Mouse (Mus musculus): ENCODE measurements around the gene Prickle2. TPM values are rescaled to one million over a fixed set of nuclear protein-coding genes. Genes with fewer than 3 reads are reported as not detected.

The Prickle2 gene
- polyA plus RNA-seq, 1 experiment from 2014 or later, result 0.35 TPM

DNA sequence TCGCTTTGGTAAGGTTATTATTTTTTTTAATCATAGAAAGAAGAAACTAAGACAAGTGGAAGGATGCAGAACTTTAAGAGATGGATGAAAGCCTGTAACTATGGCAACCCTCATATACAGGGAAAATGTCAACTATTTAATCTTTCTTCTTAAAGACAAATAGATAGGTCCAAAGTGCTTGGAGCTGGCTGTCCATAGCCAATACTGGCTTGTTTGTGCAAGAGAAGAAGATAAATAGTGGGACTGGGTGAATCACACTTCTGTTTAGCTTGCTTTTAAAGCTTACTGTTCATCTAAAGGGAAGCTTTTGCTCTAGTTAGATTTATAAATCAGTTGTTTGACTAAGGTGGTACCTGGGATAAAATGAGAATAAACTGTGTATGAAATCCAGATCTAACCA is 310.8 kb downstream of the Prickle2 start:
- Histone ChIP-seq H3K27ac (ENCODE audit: low read length) (no peak overlapping the region), H3K27me3 (ENCODE audit: control insufficient read depth, insufficient read depth, low read depth, low read length) (no peaks in the 10 kb centered on the region), H3K4me3 (ENCODE audit: low read depth, low read length) (no peak overlapping the region), H3K4me1 (ENCODE audit: control insufficient read depth, low read depth, low read length) (no peaks in the 10 kb centered on the region; the same call in 1 of the 2 replicates), H3K36me3 (ENCODE audit: control insufficient read depth, insufficient read depth) (no peaks in the 10 kb centered on the region), H3K9ac (ENCODE audit: low read depth, low read length) (no peak overlapping the region), H3K9me3 (replicated peaks; ENCODE audit: control insufficient read depth, low read length) (no peaks in the 10 kb centered on the region), H3K4me2 (ENCODE audit: low read depth, low read length) (no peak overlapping the region)
- peak; percentile 50; the same call in 1 of the 2 replicates for ATAC-seq (ENCODE audit: low read depth)
- 40% methylated on average over 1 of the region's 1 CpGs for WGBS (ENCODE audit: insufficient replicate concordance)

- H3K4me2 ChIP-seq (ENCODE audit: low read depth, low read length), result no peak overlapping the region
- 42% methylated on average over 5 of the region's 5 CpGs for WGBS (ENCODE audit: insufficient replicate concordance)
- H3K9ac ChIP-seq (ENCODE audit: low read depth, low read length), result no peak overlapping the region
- H3K27ac ChIP-seq (ENCODE audit: low read length), result no peak overlapping the region
- H3K4me3 ChIP-seq (ENCODE audit: low read depth, low read length), result no peak overlapping the region
- no peak for ATAC-seq (ENCODE audit: low read depth)
- no peaks in the 10 kb centered on the region; the same call in 1 of the 2 replicates for H3K4me1 ChIP-seq (ENCODE audit: control insufficient read depth, low read depth, low read length)
- H3K36me3 ChIP-seq (ENCODE audit: control insufficient read depth, insufficient read depth), result no peaks in the 10 kb centered on the region
- H3K9me3 ChIP-seq (replicated peaks; ENCODE audit: control insufficient read depth, low read length), result no peaks in the 10 kb centered on the region
- H3K27me3 ChIP-seq (ENCODE audit: control insufficient read depth, insufficient read depth, low read depth, low read length), result no peaks in the 10 kb centered on the region
Measured at GRCm38 (mm10) chr6:92394628-92395027, 311.3 kb downstream of the Prickle2 start.

DNA sequence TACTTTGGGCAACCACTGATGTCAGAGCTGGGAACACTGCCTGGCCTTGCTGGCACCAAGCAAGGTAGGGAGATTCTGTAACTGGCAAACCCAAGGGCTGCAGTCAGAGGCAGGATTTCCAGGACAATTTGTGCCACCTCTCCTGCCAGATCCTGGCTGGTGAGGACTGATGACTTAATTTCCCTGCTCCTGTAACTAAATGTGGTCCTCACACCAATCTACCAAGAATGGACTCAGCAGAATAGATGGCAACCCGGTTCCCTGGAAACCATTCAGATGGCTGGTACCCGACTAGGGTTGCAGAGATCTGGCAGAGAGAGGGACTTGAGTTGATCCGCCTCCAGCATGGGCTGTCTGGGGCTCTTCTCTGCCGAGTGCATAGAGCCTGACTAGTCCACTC is 315.6 kb downstream of the Prickle2 start:
- no peak for ATAC-seq (ENCODE audit: low read depth)

GRCm38 (mm10) chr6:92388681-92389080 is 317.3 kb downstream of the Prickle2 start:
- Histone ChIP-seq H3K27ac (ENCODE audit: low read length) (no peak overlapping the region), H3K4me3 (ENCODE audit: low read depth, low read length) (no peak overlapping the region), H3K36me3 (ENCODE audit: control insufficient read depth, insufficient read depth) (no peaks in the 10 kb centered on the region), H3K9me3 (replicated peaks; ENCODE audit: control insufficient read depth, low read length) (no peaks in the 10 kb centered on the region), H3K4me1 (ENCODE audit: control insufficient read depth, low read depth, low read length) (no peaks in the 10 kb centered on the region), H3K4me2 (ENCODE audit: low read depth, low read length) (no peak overlapping the region), H3K27me3 (ENCODE audit: control insufficient read depth, insufficient read depth, low read depth, low read length) (no peaks in the 10 kb centered on the region), H3K9ac (ENCODE audit: low read depth, low read length) (no peak overlapping the region)
- no peak for ATAC-seq (ENCODE audit: low read depth)
- 53% methylated on average over 5 of the region's 5 CpGs for whole genome bisulfite sequencing (ENCODE audit: insufficient replicate concordance)

More for the DNA sequence above, 315.6 kb downstream of the Prickle2 start:
- Histone ChIP-seq H3K9ac (ENCODE audit: low read depth, low read length) (no peak overlapping the region), H3K4me1 (ENCODE audit: control insufficient read depth, low read depth, low read length) (no peaks in the 10 kb centered on the region), H3K36me3 (ENCODE audit: control insufficient read depth, insufficient read depth) (no peaks in the 10 kb centered on the region), H3K9me3 (replicated peaks; ENCODE audit: control insufficient read depth, low read length) (no peaks in the 10 kb centered on the region), H3K27me3 (ENCODE audit: control insufficient read depth, insufficient read depth, low read depth, low read length) (no peaks in the 10 kb centered on the region), H3K4me2 (ENCODE audit: low read depth, low read length) (no peak overlapping the region), H3K27ac (ENCODE audit: low read length) (no peak overlapping the region), H3K4me3 (ENCODE audit: low read depth, low read length) (no peak overlapping the region)
- WGBS (ENCODE audit: insufficient replicate concordance), result 61% methylated on average over 4 of the region's 4 CpGs

GRCm38 (mm10) chr6:92383196-92383782 is 322.7 kb downstream of the Prickle2 start:
- no peak overlapping the region for H3K4me2 ChIP-seq (ENCODE audit: low read depth, low read length)
- no peak for ATAC-seq (ENCODE audit: low read depth)
- H3K9me3 ChIP-seq (replicated peaks; ENCODE audit: control insufficient read depth, low read length), result no peaks in the 10 kb centered on the region
- WGBS (ENCODE audit: insufficient replicate concordance), result 68% methylated on average over 14 of the region's 14 CpGs
- H3K4me3 ChIP-seq (ENCODE audit: low read depth, low read length), result no peak overlapping the region
- no peaks in the 10 kb centered on the region for H3K4me1 ChIP-seq (ENCODE audit: control insufficient read depth, low read depth, low read length)
- H3K27me3 ChIP-seq (ENCODE audit: control insufficient read depth, insufficient read depth, low read depth, low read length), result no peaks in the 10 kb centered on the region
- no peaks in the 10 kb centered on the region for H3K36me3 ChIP-seq (ENCODE audit: control insufficient read depth, insufficient read depth)
- no peak overlapping the region for H3K9ac ChIP-seq (ENCODE audit: low read depth, low read length)
- H3K27ac ChIP-seq (ENCODE audit: low read length), result no peak overlapping the region

GRCm38 (mm10) chr6:92381085-92381484 is 324.9 kb downstream of the Prickle2 start:
- WGBS (ENCODE audit: insufficient replicate concordance), result 70% methylated on average over 10 of the region's 10 CpGs
- Histone ChIP-seq H3K4me1 (ENCODE audit: control insufficient read depth, low read depth, low read length) (no peaks in the 10 kb centered on the region), H3K27ac (ENCODE audit: low read length) (no peak overlapping the region)

DNA sequence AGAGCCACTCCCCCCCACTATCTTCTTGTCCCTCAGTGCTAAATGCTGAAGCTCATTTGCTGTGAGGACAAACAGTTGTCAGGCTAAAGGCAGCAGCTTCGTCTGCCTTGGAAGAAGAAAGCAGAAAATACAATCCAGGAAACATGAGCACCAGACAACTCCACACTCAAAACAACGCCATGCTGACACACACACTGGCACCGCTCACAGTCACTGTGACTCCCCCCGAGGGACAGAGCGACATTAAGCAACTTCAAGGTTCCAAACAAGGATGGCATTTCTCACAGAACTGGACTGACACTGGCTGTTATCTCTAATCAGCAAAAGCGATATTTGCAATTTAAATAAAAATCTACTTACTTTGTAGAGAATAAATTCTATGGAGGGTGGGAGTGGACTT is 331.1 kb downstream of the Prickle2 start:
- H3K4me2 ChIP-seq (ENCODE audit: low read depth, low read length), result no peak overlapping the region
- no peak overlapping the region for H3K27ac ChIP-seq (ENCODE audit: low read length)
- ATAC-seq (ENCODE audit: low read depth), result no peak
- no peak overlapping the region for H3K9ac ChIP-seq (ENCODE audit: low read depth, low read length)
- no peaks in the 10 kb centered on the region for H3K36me3 ChIP-seq (ENCODE audit: control insufficient read depth, insufficient read depth)
- H3K4me3 ChIP-seq (ENCODE audit: low read depth, low read length), result no peak overlapping the region
- no peaks in the 10 kb centered on the region for H3K27me3 ChIP-seq (ENCODE audit: control insufficient read depth, insufficient read depth, low read depth, low read length)
- no peaks in the 10 kb centered on the region for H3K9me3 ChIP-seq (replicated peaks; ENCODE audit: control insufficient read depth, low read length)
- WGBS (ENCODE audit: insufficient replicate concordance), result 64% methylated on average over 6 of the region's 6 CpGs
- no peaks in the 10 kb centered on the region for H3K4me1 ChIP-seq (ENCODE audit: control insufficient read depth, low read depth, low read length)

More at GRCm38 (mm10) chr6:92381085-92381484, 324.9 kb downstream of the Prickle2 start:
- H3K4me3 ChIP-seq (ENCODE audit: low read depth, low read length), result no peak overlapping the region
- no peaks in the 10 kb centered on the region for H3K27me3 ChIP-seq (ENCODE audit: control insufficient read depth, insufficient read depth, low read depth, low read length)
- no peaks in the 10 kb centered on the region for H3K36me3 ChIP-seq (ENCODE audit: control insufficient read depth, insufficient read depth)
- H3K9me3 ChIP-seq (replicated peaks; ENCODE audit: control insufficient read depth, low read length), result no peaks in the 10 kb centered on the region
- H3K9ac ChIP-seq (ENCODE audit: low read depth, low read length), result no peak overlapping the region
- no peak for ATAC-seq (ENCODE audit: low read depth)
- no peak overlapping the region for H3K4me2 ChIP-seq (ENCODE audit: low read depth, low read length)

- H3K4me2 ChIP-seq (ENCODE audit: low read depth, low read length), result no peak overlapping the region
- no peaks in the 10 kb centered on the region for H3K4me1 ChIP-seq (ENCODE audit: control insufficient read depth, low read depth, low read length)
- 41% methylated on average over 5 of the region's 5 CpGs for WGBS (ENCODE audit: insufficient replicate concordance)
- ATAC-seq (ENCODE audit: low read depth), result no peak
- no peaks in the 10 kb centered on the region for H3K27me3 ChIP-seq (ENCODE audit: control insufficient read depth, insufficient read depth, low read depth, low read length)
- H3K9me3 ChIP-seq (replicated peaks; ENCODE audit: control insufficient read depth, low read length), result no peaks in the 10 kb centered on the region
- no peak overlapping the region for H3K9ac ChIP-seq (ENCODE audit: low read depth, low read length)
- no peak overlapping the region for H3K4me3 ChIP-seq (ENCODE audit: low read depth, low read length)
- H3K36me3 ChIP-seq (ENCODE audit: control insufficient read depth, insufficient read depth), result no peaks in the 10 kb centered on the region
- no peak overlapping the region for H3K27ac ChIP-seq (ENCODE audit: low read length)
Measured at GRCm38 (mm10) chr6:92370896-92371295, 335.1 kb downstream of the Prickle2 start.

- Histone ChIP-seq H3K9me3 (replicated peaks; ENCODE audit: control insufficient read depth, low read length) (no peaks in the 10 kb centered on the region), H3K4me1 (ENCODE audit: control insufficient read depth, low read depth, low read length) (no peaks in the 10 kb centered on the region), H3K36me3 (ENCODE audit: control insufficient read depth, insufficient read depth) (no peaks in the 10 kb centered on the region), H3K27me3 (ENCODE audit: control insufficient read depth, insufficient read depth, low read depth, low read length) (no peaks in the 10 kb centered on the region), H3K9ac (ENCODE audit: low read depth, low read length) (no peak overlapping the region), H3K4me3 (ENCODE audit: low read depth, low read length) (no peak overlapping the region), H3K27ac (ENCODE audit: low read length) (no peak overlapping the region), H3K4me2 (ENCODE audit: low read depth, low read length) (no peak overlapping the region)
- no peak for ATAC-seq (ENCODE audit: low read depth)
- WGBS (ENCODE audit: insufficient replicate concordance), result 68% methylated on average over 10 of the region's 10 CpGs
Measured at GRCm38 (mm10) chr6:92347278-92348028, 358.5 kb downstream of the Prickle2 start.

Measured in liver, embryonic 16.5 days (tissue).